7 mouse cellular contexts compared by ENCODE assay signal in the genomic region with DNA sequence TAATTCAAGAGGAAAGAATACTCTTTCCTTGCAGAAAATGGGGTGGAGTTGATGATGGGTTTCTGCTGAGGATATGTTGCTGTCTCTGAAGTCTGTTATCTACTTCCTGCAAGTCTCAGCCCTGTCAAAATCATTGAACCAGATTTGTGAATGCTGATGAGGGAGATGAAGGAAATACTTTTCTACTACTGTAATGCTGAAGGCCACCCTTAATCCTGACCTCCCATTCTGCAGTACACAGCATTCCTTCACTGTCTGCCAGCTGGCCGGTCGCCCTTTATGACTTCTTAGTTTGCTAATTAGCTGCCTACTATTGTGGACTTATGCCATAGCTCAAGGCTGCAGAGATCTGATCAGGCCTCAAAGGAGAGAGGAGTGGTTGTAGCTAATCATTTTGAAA. TPM values are rescaled to one million over a fixed set of nuclear protein-coding genes. Genes with fewer than 3 reads are reported as not detected.
DNase-seq lines count a peak whose midpoint lies in the region; ATAC-seq and TF ChIP-seq lines count a peak whose summit lies in the region.

No protein-coding gene starts in this region.

- H3K4me3 ChIP-seq in kidney, postnatal 0 days (replicated peaks; ENCODE audit: low read depth, low read length), result no peak overlapping the region

- no peak for ATAC-seq in kidney, postnatal 0 days (replicated peaks; ENCODE audit: low FRiP score, low read depth)

- H3K36me3 ChIP-seq in kidney, postnatal 0 days (ENCODE audit: insufficient read depth, low read length), result peaks cover 11% of the 10 kb centered on the region

- no peak overlapping the region for H3K9ac ChIP-seq in kidney, postnatal 0 days (ENCODE audit: low read depth, low read length)

- no peaks in the 10 kb centered on the region for H3K4me1 ChIP-seq in kidney, postnatal 0 days (replicated peaks; ENCODE audit: insufficient read depth, low read length)

- H3K9me3 ChIP-seq in kidney, postnatal 0 days (replicated peaks; ENCODE audit: low read length), result no peaks in the 10 kb centered on the region

- no peak for TF ChIP-seq CTCF in kidney, postnatal 0 days (IDR thresholded peaks at IDR 0.05; ENCODE audit: low read depth)

- 44% methylated on average over 2 of the region's 2 CpGs for WGBS in kidney, postnatal 0 days

- H3K27me3 ChIP-seq in kidney, postnatal 0 days (ENCODE audit: insufficient read depth, low read length), result no peaks in the 10 kb centered on the region

- peak; percentile 8 for DNase-seq in retina, postnatal 1 day
- DNase-seq in retina, embryonic 14.5 days (ENCODE audit: low spot score), result no peak
- DNase-seq in cerebellum, adult 9-11 months, result peak; percentile 44
- DNase-seq in kidney, postnatal 0 days (ENCODE audit: low spot score), result peak; percentile 56
- peak; percentile 87 for DNase-seq in lung, postnatal 10 days
- DNase-seq in thymus, postnatal 25 days, result no peak
- no peak for DNase-seq in thymus, postnatal 10 days (ENCODE audit: low spot score in 2 of 2)

- no peak overlapping the region for H3K4me2 ChIP-seq in kidney, postnatal 0 days (ENCODE audit: low read length)

- no peak overlapping the region for H3K27ac ChIP-seq in kidney, postnatal 0 days

RNA-seq across cellular contexts. Expression of a gene that starts 54.6 kb away (rescaled TPM):
- polyA plus RNA-seq in kidney, postnatal 0 days (2015; fragmentation: Nextera tagmentation; extraction: Ambion mirVana), result 39.9 and 42.0 TPM in 2 replicates

Comparison
In these comparisons a context has a peak if more than half of its experiments do, and no peak if none do; other contexts are left out.
1. DNase-seq: peak in retina, postnatal 1 day (single experiment), cerebellum, adult 9-11 months (single experiment), kidney, postnatal 0 days (single experiment) and lung, postnatal 10 days (single experiment); none in retina, embryonic 14.5 days (single experiment), thymus, postnatal 25 days (single experiment) and thymus, postnatal 10 days (0 of 2).